Mouse (Mus musculus): ENCODE measurements around the gene Sry. TPM values are rescaled to one million over a fixed set of nuclear protein-coding genes. Genes with fewer than 3 reads are reported as not detected.

The Sry gene
- total RNA-seq (2015) = not detected in 2 replicates
- total RNA-seq (2017) = not detected in 2 replicates

DNA sequence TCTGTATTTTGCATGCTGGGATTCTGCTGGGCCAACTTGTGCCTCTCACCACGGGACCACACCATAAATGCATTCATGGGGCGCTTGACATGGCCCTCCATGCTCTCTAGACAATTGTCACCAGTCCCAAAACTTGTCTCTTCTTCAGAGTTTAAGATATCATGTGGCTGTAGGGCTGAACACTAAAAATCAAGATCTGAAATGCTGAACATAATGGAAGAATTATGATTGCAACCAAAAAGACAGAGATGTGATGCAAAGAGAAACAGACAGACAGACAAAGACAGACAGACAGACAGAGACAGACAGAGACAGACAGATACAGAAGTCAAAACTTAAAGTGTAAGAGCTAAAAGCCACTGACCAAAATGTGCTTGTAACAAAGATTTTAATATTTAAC, at the start of gene Sry:
TSS of gene Sry (minus strand) at position 101 of the 400 bp plus-strand sequence.
- ATAC-seq (replicated peaks; ENCODE audit: poor library complexity) = no peak

Other genes with a start within 250 kb of the Sry start
- not detected in 2 replicates for gene H2al2c, start 64.6 kb downstream of the Sry start, total RNA-seq (2015)
- not detected in 2 replicates for gene H2al2c, start 64.6 kb downstream of the Sry start, total RNA-seq (2017)
- not detected in 2 replicates for gene H2al2b, start 57.0 kb upstream of the Sry start, total RNA-seq (2015)
- not detected in 2 replicates for gene H2al2b, start 57.0 kb upstream of the Sry start, total RNA-seq (2017)
- gene Gm4064, start 132.5 kb upstream of the Sry start, total RNA-seq (2015) = not detected in 2 replicates
- not detected in 2 replicates for gene Gm4064, start 132.5 kb upstream of the Sry start, total RNA-seq (2017)
- gene Rbmy, start 167.0 kb upstream of the Sry start, total RNA-seq (2015) = not detected in 2 replicates
- gene Rbmy, start 167.0 kb upstream of the Sry start, total RNA-seq (2017) = not detected in 2 replicates
- gene Gm10256, start 167.0 kb upstream of the Sry start, total RNA-seq (2015) = not detected in 2 replicates
- not detected in 2 replicates for gene Gm10256, start 167.0 kb upstream of the Sry start, total RNA-seq (2017)
- gene Gm10352, start 237.3 kb upstream of the Sry start, total RNA-seq (2015) = not detected in 2 replicates
- gene Gm10352, start 237.3 kb upstream of the Sry start, total RNA-seq (2017) = not detected in 2 replicates